25 mouse cellular contexts compared by ENCODE assay signal in the genomic region with DNA sequence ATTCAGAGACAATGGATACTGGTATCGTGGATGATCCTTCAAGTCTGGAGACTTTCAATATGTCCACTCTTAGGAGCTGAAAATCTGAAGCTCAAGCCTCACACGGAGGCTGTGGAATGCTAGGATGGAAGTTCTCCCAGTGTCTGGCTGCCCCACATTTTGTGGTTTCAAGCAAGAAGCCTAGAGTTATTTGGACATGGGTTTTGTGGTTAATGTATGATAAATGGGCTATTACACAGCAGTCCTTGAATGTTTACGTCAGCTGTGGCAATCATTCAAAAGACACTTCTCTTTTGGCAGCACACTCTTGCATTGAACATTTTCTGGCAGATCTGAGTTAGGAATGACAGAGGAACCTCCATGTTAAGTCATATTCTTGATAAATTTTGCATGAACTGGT.
DNase-seq lines count a peak whose midpoint lies in the region; ATAC-seq and TF ChIP-seq lines count a peak whose summit lies in the region.
"Had no signal": no experiment of that assay in that cellular context is flagged by ENCODE, and none has a peak within 500 bp of the region (broad histone marks: within the 10 kb centered on the region; RNA-seq: fewer than 3 reads in every experiment).

No protein-coding gene starts in this region.

- H3K4me3 ChIP-seq in lung, embryonic 15.5 days = no peak overlapping the region
- no peak overlapping the region for H3K4me3 ChIP-seq in lung, adult 2 months (replicated peaks; ENCODE audit: extremely low read depth, low read depth, low read length)
- H3K4me3 ChIP-seq in liver, embryonic 11.5 days (ENCODE audit: low read depth, low read length) = no peak overlapping the region
- no peak overlapping the region for H3K4me3 ChIP-seq in forebrain, postnatal 0 days (ENCODE audit: low read depth, low read length)
- H3K4me3 ChIP-seq: embryonic facial prominence, embryonic 13.5 days; forebrain, embryonic 10.5 days; heart, embryonic 13.5 days; kidney, embryonic 15.5 days; midbrain, embryonic 12.5 days; neural tube, embryonic 12.5 days had no signal

- no peak for DNase-seq in lung, adult 2 months
- DNase-seq in NIH3T3 (ENCODE audit: low read depth) = peak; percentile 78
- DNase-seq in adrenal gland, postnatal 25 days = peak; percentile 2
- no peak for DNase-seq in spleen, adult 12 weeks (ENCODE audit: low spot score)
- no peak for DNase-seq in liver, embryonic 11.5 days (ENCODE audit: low spot score)
- no peak for DNase-seq in forebrain, postnatal 0 days
- DNase-seq: cerebellum, adult 2 months; gastrocnemius, postnatal 10 days; heart, adult 18-20 months; kidney, postnatal 4 days; layer of hippocampus, adult 9-11 months; right cerebral cortex, adult 18-20 months; thymus, postnatal 36 days had no signal

- no peaks in the 10 kb centered on the region for H3K27me3 ChIP-seq in lung, embryonic 15.5 days
- no peaks in the 10 kb centered on the region for H3K27me3 ChIP-seq in liver, embryonic 11.5 days (replicated peaks; ENCODE audit: control insufficient read depth, insufficient read depth, low read length)
- H3K27me3 ChIP-seq in forebrain, postnatal 0 days (ENCODE audit: insufficient read depth, low read length) = no peaks in the 10 kb centered on the region
- H3K27me3 ChIP-seq: embryonic facial prominence, embryonic 13.5 days; heart, embryonic 13.5 days; kidney, embryonic 15.5 days; midbrain, embryonic 12.5 days; neural tube, embryonic 12.5 days had no signal

- H3K9me3 ChIP-seq in lung, embryonic 15.5 days = no peaks in the 10 kb centered on the region
- no peaks in the 10 kb centered on the region for H3K9me3 ChIP-seq in liver, embryonic 11.5 days (ENCODE audit: control insufficient read depth, low read length)
- H3K9me3 ChIP-seq in forebrain, postnatal 0 days (ENCODE audit: low read length) = no peaks in the 10 kb centered on the region
- H3K9me3 ChIP-seq: embryonic facial prominence, embryonic 13.5 days; forebrain, embryonic 10.5 days; heart, embryonic 13.5 days; kidney, embryonic 15.5 days; midbrain, embryonic 12.5 days; neural tube, embryonic 12.5 days had no signal

- 39% methylated on average over 3 of the region's 3 CpGs for WGBS in lung, embryonic 15.5 days
- WGBS in lung, adult 2 months = 45% methylated on average over 3 of the region's 3 CpGs
- 63% methylated on average over 3 of the region's 3 CpGs for WGBS in liver, embryonic 11.5 days
- WGBS in forebrain, postnatal 0 days = 78% methylated on average over 3 of the region's 3 CpGs

- no peak overlapping the region for H3K4me2 ChIP-seq in lung, embryonic 15.5 days
- H3K4me2 ChIP-seq in liver, embryonic 11.5 days = no peak overlapping the region
- H3K4me2 ChIP-seq in forebrain, postnatal 0 days (ENCODE audit: low read depth) = no peak overlapping the region
- H3K4me2 ChIP-seq: embryonic facial prominence, embryonic 13.5 days; heart, embryonic 13.5 days; kidney, embryonic 15.5 days; midbrain, embryonic 12.5 days; neural tube, embryonic 12.5 days had no signal

- H3K36me3 ChIP-seq in lung, embryonic 15.5 days = no peaks in the 10 kb centered on the region
- no peaks in the 10 kb centered on the region for H3K36me3 ChIP-seq in liver, embryonic 11.5 days (ENCODE audit: control insufficient read depth, insufficient read depth, low read length)
- H3K36me3 ChIP-seq in forebrain, postnatal 0 days (ENCODE audit: insufficient read depth) = no peaks in the 10 kb centered on the region
- H3K36me3 ChIP-seq: embryonic facial prominence, embryonic 13.5 days; forebrain, embryonic 10.5 days; heart, embryonic 13.5 days; kidney, embryonic 15.5 days; midbrain, embryonic 12.5 days; neural tube, embryonic 12.5 days had no signal

- peaks cover 16% of the 10 kb centered on the region for H3K4me1 ChIP-seq in lung, embryonic 15.5 days
- no peaks in the 10 kb centered on the region for H3K4me1 ChIP-seq in lung, adult 2 months (ENCODE audit: control insufficient read depth, insufficient read depth, low read length)
- H3K4me1 ChIP-seq in liver, embryonic 11.5 days (replicated peaks; ENCODE audit: control insufficient read depth, insufficient read depth, low read length) = no peaks in the 10 kb centered on the region
- no peaks in the 10 kb centered on the region for H3K4me1 ChIP-seq in forebrain, postnatal 0 days (ENCODE audit: insufficient read depth)
- H3K4me1 ChIP-seq: forebrain, embryonic 10.5 days; heart, embryonic 13.5 days; kidney, embryonic 15.5 days; midbrain, embryonic 12.5 days; neural tube, embryonic 12.5 days had no signal

- H3K9ac ChIP-seq in lung, embryonic 15.5 days = no peak overlapping the region
- no peak overlapping the region for H3K9ac ChIP-seq in liver, embryonic 11.5 days (ENCODE audit: low read depth, low read length)
- no peak overlapping the region for H3K9ac ChIP-seq in forebrain, postnatal 0 days
- H3K9ac ChIP-seq: embryonic facial prominence, embryonic 13.5 days; heart, embryonic 13.5 days; kidney, embryonic 15.5 days; liver, embryonic 14.5 days; midbrain, embryonic 12.5 days; neural tube, embryonic 12.5 days had no signal

- no peak for TF ChIP-seq POLR2A in lung, adult 2 months (IDR thresholded peaks at IDR 0.05; ENCODE audit: borderline replicate concordance, extremely low read depth, low read depth, low read length)

- ATAC-seq in lung, embryonic 15.5 days (ENCODE audit: borderline replicate concordance, extremely low read depth, low FRiP score, low TSS enrichment) = peak; percentile 75; the same call in 1 of the 2 replicates
- ATAC-seq in megakaryocyte progenitor cell, adult 5-6 weeks (replicated peaks; ENCODE audit: poor library complexity) = 0 out of 2 replicates have a peak, but pooled peaks have one; percentile 26
- no peak for ATAC-seq in liver, embryonic 11.5 days (replicated peaks; ENCODE audit: low FRiP score)
- ATAC-seq in forebrain, postnatal 0 days = no peak
- ATAC-seq: CD4-positive, CD25-positive, alpha-beta regulatory T cell, adult 4 months; hindbrain, embryonic 16.5 days; intestine, postnatal 0 days had no signal

- no peak overlapping the region for H3K27ac ChIP-seq in lung, embryonic 15.5 days
- no peak overlapping the region for H3K27ac ChIP-seq in liver, embryonic 11.5 days (ENCODE audit: low read depth, low read length)
- no peak overlapping the region for H3K27ac ChIP-seq in forebrain, postnatal 0 days (ENCODE audit: low read depth, low read length)
- H3K27ac ChIP-seq: embryonic facial prominence, embryonic 13.5 days; forebrain, embryonic 10.5 days; heart, embryonic 13.5 days; kidney, embryonic 15.5 days; liver, embryonic 14.5 days; midbrain, embryonic 12.5 days; neural tube, embryonic 12.5 days had no signal

- TF ChIP-seq CTCF in lung, adult 2 months (IDR thresholded peaks at IDR 0.05; ENCODE audit: insufficient read depth, low read length) = no peak
- no peak for TF ChIP-seq CTCF in forebrain, postnatal 0 days (IDR thresholded peaks at IDR 0.05; ENCODE audit: low read depth)

Comparison
In these comparisons a context has a peak if more than half of its experiments do, and no peak if none do; other contexts are left out.
1. ATAC-seq: peak in lung, embryonic 15.5 days (single experiment) and megakaryocyte progenitor cell, adult 5-6 weeks (single experiment); none in liver, embryonic 11.5 days (single experiment) and forebrain, postnatal 0 days (single experiment).
2. DNase-seq: peak in NIH3T3 (single experiment) and adrenal gland, postnatal 25 days (single experiment); none in lung, adult 2 months (single experiment), spleen, adult 12 weeks (single experiment), liver, embryonic 11.5 days (single experiment) and forebrain, postnatal 0 days (single experiment).